Mouse (Mus musculus) kidney, postnatal 14 days (tissue): ENCODE measurements around the gene Slc25a21.

Experiments
- DNase-seq: peaks from one replicate; pipeline ENCODE4 v3.0.0; 2022; ENCODE audit warnings: mixed read lengths

Gene Slc25a21

DNA sequence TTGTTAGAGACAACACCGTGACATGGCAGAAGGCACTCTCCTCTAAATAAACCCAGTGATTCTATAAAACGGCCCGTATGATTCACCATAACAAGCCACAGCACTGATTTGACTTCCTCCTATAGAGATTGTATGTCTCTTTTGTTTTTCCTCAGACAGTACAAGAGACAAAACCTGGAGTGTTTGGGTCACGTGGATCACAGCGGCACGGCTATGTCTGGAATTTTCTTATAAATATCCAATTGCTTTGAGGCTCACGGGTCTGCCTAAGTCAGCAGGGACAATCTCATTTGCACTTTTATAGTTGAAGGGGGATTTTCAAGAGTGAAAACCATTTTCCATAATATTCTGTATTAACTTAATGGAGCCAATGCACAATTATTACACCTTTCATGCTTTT, 320.7 kb downstream of the Slc25a21 start:
- no peak for DNase-seq

GRCm38 (mm10) chr12:56873204-56873603, 324.1 kb downstream of the Slc25a21 start:
- no peak for DNase-seq

- no peak for DNase-seq
Measured at GRCm38 (mm10) chr12:56870569-56870968, 326.7 kb downstream of the Slc25a21 start.

- no peak for DNase-seq
Measured at GRCm38 (mm10) chr12:56863873-56864562, 333.3 kb downstream of the Slc25a21 start.

GRCm38 (mm10) chr12:56852679-56853078, 344.6 kb downstream of the Slc25a21 start:
- DNase-seq = no peak

GRCm38 (mm10) chr12:56851464-56851863, 345.8 kb downstream of the Slc25a21 start:
- no peak for DNase-seq

DNA sequence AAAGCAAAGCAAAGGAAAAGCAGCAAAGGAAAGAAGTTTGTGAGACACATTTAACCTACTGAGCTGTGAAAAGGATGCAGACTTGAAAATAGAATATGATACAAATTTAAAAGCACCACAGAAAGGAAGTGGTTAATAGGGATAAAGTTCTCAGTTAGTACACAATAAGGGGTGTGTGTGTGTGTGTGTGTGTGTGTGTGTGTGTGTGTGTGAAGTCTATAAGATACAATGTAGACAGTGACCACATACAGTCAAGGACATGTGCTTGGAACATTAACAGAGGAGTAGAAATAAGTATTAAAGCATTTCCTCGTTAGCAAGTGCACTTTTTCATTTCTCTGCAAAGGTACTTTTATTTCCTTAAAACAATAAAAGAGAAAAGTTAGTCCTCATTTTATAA, 367.3 kb downstream of the Slc25a21 start:
- DNase-seq = no peak

DNA sequence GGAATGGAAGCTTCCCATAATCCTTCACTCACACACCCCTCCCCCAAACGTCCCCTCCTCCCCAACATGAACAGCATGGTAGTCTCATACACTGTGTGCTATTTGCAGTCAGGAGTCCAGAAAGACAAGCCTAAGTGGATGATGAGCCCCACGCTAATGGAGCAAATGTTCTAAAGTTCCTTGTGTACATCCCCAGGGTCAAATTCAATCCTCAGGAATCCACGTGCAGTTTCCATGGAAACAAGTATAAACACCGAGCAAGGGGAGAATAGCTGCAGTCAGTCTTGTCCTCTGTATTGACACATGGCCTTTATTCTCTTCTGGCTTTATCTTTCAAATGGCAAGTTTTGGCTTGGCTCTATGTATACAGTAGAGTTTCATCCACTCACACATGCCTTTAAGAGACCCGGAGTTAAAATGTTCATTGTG, 367.8 kb downstream of the Slc25a21 start:
- no peak for DNase-seq

DNA sequence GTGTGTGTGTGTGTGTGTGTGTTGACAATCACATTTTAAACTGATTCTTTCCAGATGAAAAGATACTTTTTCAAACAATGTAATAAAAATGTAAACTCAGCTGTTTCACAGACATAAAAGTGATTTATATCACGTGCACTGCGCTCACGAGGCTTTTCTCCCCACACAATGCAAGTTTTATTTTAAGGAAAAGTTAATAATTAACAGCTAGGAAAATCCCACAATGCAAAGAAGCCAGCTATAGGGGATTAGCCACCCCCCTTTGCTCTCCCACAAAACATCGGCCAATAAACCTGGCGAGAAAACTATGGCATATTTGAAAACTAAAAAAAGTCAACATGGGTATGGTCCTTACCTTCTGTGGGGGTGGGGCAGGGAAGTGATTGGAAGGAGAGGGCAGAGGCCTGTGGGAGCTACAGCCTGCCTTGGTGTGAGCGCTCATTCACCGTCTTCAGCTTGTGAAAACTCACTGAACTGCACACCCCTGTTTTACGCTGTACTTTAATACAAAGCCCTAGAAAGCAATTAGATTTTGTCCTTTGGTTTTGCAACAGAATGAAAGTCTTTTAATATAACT, 369.4 kb downstream of the Slc25a21 start:
- no peak for DNase-seq

DNA sequence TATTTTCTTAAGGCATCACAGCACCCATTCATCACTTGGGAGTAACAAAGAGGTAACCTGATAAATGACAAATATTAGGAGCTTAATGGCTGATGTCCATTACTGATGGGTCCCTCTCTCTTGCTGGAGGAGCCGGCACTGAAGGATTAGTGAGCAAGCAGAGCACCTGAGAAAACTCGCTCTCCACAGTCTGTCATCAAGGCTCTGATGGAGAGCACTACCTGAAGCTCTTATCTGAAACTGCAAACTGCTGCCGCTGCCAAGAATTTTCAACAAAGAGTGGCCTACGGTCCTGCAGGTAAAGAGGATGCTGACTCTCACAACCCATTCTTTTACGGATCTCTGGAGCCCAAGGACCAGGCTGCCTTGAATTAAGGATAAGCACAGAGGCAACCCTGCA, 372.6 kb downstream of the Slc25a21 start:
- DNase-seq = no peak

DNA sequence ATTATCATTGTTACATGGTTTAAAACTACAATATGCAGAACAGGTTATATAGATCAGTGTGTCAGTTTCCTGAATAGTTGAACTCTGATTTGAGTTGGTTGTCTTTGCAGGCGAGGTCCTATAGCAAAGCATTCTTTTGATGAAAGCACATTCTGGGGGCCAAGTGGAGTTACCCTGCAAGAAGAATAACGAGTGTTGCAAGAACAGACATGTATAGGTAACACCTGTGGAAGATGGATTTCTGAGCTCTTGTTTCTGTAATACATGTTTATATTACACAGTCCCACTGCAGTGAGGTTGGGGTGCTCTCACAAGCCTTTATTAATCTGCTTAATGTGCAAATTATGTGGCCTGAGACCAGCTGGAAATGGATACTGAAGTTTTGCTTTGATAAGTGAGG, 375.1 kb downstream of the Slc25a21 start:
- DNase-seq = no peak

DNA sequence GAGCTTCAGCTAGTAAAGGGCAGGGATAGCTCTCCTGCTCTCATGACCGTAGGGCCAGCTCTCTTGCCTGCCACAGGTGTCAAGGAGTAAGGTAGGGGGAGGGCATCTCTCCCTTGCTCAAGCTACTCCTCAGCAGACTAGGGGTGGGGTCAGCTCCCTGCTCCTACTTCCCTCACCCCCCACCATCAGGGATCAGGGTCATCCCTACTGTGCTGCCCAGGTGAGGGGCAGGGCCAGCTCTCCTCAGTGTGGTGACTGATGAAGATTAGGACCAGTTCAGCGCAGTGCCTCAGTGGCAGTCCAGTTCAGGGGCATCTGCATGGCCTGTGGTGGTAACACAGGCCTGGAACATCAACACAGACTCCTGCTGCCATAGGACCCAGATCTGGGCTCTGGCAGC, 376.7 kb downstream of the Slc25a21 start:
- DNase-seq = no peak

GRCm38 (mm10) chr12:56807483-56807882, 389.8 kb downstream of the Slc25a21 start:
- no peak for DNase-seq

GRCm38 (mm10) chr12:56807078-56807477, 390.2 kb downstream of the Slc25a21 start:
- no peak for DNase-seq

- DNase-seq = no peak
Measured at GRCm38 (mm10) chr12:56804487-56804886, 392.8 kb downstream of the Slc25a21 start.

GRCm38 (mm10) chr12:56798641-56799415, 398.4 kb downstream of the Slc25a21 start:
- DNase-seq = no peak

GRCm38 (mm10) chr12:56789236-56789635, 408.0 kb downstream of the Slc25a21 start:
- no peak for DNase-seq

DNA sequence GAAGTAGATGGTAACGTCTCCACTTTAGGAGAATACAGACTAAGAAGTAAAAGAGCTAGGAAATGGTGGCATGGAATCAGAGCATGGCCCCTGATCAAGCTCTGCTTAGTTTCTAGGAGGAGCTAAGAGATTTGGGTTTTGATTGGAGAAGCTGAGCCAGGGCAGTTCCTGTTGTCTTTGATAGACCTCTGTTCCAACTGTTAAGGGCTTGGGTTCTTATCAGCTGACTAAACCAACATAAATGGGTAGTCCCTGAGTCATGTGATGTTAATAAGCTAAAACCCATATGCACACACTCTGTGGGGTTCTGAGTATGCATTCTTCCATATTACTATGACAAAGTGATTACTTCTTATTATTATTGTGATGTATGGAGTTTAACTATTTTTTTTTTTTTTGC, 412.0 kb downstream of the Slc25a21 start:
- no peak for DNase-seq

DNA sequence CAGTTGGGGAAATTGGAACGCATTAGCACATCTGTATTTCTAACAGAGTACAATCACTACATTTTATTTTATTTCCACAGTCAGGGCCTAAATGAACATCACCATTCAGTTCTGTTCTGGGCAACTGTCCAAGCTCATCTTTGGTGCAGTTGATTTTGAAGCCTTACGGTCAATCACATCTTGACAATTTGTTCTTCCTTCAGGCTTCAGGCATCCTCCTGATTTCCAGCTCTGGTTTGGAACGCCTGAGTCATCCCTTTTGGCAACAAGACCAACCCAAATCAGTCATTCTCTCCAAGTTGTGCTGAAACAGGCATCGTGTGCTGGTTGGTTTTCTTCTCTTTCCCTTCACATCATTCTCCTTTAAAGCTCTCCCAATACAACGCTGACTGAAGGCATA, 416.1 kb downstream of the Slc25a21 start:
- DNase-seq = no peak

GRCm38 (mm10) chr12:56779621-56780020, 417.7 kb downstream of the Slc25a21 start:
- no peak for DNase-seq

DNA sequence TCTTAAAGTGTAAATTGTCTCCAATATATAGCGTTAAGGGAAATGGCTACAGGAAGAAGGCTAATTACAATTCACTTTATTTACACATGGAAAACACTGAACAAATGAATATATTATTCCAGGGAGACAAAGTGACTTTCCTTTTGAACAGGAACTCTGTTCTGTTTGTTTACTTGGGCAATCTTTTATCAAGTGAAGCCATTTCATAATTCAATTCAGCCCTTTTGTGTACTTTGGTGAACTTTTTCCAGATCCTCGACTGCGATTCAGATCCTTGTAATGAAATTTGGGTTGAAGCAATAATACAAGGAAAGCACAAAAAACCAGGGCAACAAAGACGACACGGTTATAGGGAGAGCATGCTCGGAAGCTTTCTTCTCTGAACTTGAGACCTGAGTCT, 423.3 kb downstream of the Slc25a21 start:
- no peak for DNase-seq

- no peak for DNase-seq
Measured at GRCm38 (mm10) chr12:56769421-56769820, 427.9 kb downstream of the Slc25a21 start.

- DNase-seq = no peak
Measured at GRCm38 (mm10) chr12:56767474-56767873, 429.8 kb downstream of the Slc25a21 start.

DNA sequence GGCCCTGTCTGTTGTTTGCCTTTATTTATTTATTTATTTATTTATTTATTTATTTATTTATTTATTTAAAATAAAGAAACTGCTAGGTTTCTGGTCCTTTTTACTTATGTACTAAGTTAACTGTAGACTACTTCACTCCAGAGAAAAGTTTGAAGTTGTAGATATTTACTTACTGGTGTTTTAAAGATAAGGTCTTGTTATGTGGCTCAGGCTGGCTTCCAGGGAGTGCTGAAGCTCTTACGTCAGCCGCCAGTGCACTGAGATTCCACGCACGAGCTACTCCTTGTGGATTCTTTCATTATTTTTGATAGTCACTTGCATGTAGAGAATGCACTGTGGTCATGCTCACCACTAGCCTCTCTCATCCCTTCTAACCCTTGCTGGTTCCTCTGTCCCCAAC, 460.2 kb downstream of the Slc25a21 start:
- no peak for DNase-seq
